Mouse (Mus musculus) lung, postnatal 14 days (tissue): Measurements from ENCODE around the gene Rufy2.

Experiments
- DNase-seq: peaks from one replicate; pipeline ENCODE4 v3.0.0; 2021

Gene Rufy2

GRCm38 (mm10) chr10:62980039-62980954 lies at the start of gene Rufy2:
Rufy2 (plus strand) TSS chr10:62980223.
- peak; percentile 83 for DNase-seq

- no peak for DNase-seq
These were observed 47.6 kb upstream of the Rufy2 start for GRCm38 (mm10) chr10:62932381-62932780.

GRCm38 (mm10) chr10:62944975-62945580 lies 34.9 kb upstream of the Rufy2 start:
- DNase-seq: no peak

- peak; percentile 75 for DNase-seq
These were observed 33.1 kb upstream of the Rufy2 start, which contains the start of gene Dna2 for GRCm38 (mm10) chr10:62946738-62947471. Dna2 (plus strand) TSS chr10:62947026.

- DNase-seq: peak; percentile 3
These were observed 31.5 kb upstream of the Rufy2 start for GRCm38 (mm10) chr10:62948551-62948950.

- no peak for DNase-seq
These were observed 16.1 kb upstream of the Rufy2 start for GRCm38 (mm10) chr10:62963956-62964355.

- no peak for DNase-seq
These were observed 14.2 kb upstream of the Rufy2 start for GRCm38 (mm10) chr10:62965796-62966195.

- no peak for DNase-seq
These were observed 13.7 kb upstream of the Rufy2 start for GRCm38 (mm10) chr10:62966291-62966690.

- DNase-seq: peak; percentile 1
These were observed 8.2 kb upstream of the Rufy2 start for GRCm38 (mm10) chr10:62971821-62972220.

- no peak for DNase-seq
These were observed 370 bp upstream of the Rufy2 start for GRCm38 (mm10) chr10:62979667-62980038.

GRCm38 (mm10) chr10:62984072-62984471 lies 4.0 kb downstream of the Rufy2 start:
- DNase-seq: no peak

- DNase-seq: no peak
These were observed 4.5 kb downstream of the Rufy2 start for GRCm38 (mm10) chr10:62984495-62984894.

- peak; percentile 24 for DNase-seq
These were observed 7.3 kb downstream of the Rufy2 start for GRCm38 (mm10) chr10:62987341-62987740.

GRCm38 (mm10) chr10:62990636-62991035 lies 10.6 kb downstream of the Rufy2 start:
- DNase-seq: no peak

- no peak for DNase-seq
These were observed 14.0 kb downstream of the Rufy2 start for GRCm38 (mm10) chr10:62993991-62994390.

- no peak for DNase-seq
These were observed 20.6 kb downstream of the Rufy2 start for GRCm38 (mm10) chr10:63000584-63000983.

GRCm38 (mm10) chr10:63003252-63003651 lies 23.2 kb downstream of the Rufy2 start:
- DNase-seq: no peak

- no peak for DNase-seq
These were observed 24.5 kb downstream of the Rufy2 start for GRCm38 (mm10) chr10:63004556-63004955.

GRCm38 (mm10) chr10:63008193-63008592 lies 28.2 kb downstream of the Rufy2 start:
- no peak for DNase-seq

- DNase-seq: no peak
These were observed 30.2 kb downstream of the Rufy2 start for GRCm38 (mm10) chr10:63010268-63010667.

- DNase-seq: no peak
These were observed 31.5 kb downstream of the Rufy2 start for GRCm38 (mm10) chr10:63011556-63011955.

GRCm38 (mm10) chr10:63013476-63013875 lies 33.5 kb downstream of the Rufy2 start:
- DNase-seq: no peak

- no peak for DNase-seq
These were observed 34.1 kb downstream of the Rufy2 start for GRCm38 (mm10) chr10:63014168-63014567.
